Mouse (Mus musculus): ENCODE measurements around the gene Myo5c.

DNA sequence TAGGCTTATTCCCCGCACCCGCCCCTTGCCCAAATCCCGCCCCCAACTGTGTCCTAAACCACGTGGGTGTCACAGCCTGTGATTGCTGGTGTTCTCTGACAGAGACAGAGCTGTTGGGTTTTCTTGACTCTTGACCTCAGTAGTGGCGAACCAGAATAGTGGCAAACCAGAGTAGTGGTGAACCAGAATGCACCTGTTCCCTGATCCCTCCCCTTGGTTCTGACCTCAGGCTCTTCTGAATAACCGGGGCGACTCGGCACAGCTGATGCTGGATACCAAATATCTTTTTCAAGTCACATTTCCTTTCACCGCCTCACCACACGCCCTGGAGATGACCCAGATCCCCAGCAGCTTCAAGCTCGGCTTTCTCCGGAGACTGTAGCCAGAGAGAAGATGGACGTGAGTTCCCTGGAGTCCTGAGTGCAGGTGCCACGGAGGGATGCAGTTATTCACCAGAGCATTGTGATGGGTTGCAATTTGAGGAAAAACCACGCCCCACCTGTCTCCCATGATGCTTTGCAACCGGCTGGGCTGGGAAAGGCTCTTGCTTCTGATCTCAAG, 72.0 kb downstream of the Myo5c start:
- TF ChIP-seq POLR2A (IDR thresholded peaks at IDR 0.05; ENCODE audit: control insufficient read depth, extremely low read depth, insufficient read depth, low read length, poor library complexity), result no peak
- TF ChIP-seq CTCF (IDR thresholded peaks at IDR 0.05; ENCODE audit: borderline replicate concordance, control insufficient read depth, extremely low read depth, insufficient read depth, low read length, poor library complexity), result no peak

Data from thymus, adult 2 months (tissue).